Mouse (Mus musculus) liver (tissue): ENCODE data around the gene Gm49403.
A peak's percentile ranks its signal among the peaks of the same experiment; 100 is the strongest.
"Not testable (repeated sequence)": the region's sequence is repeated elsewhere in the genome, so short reads cannot be mapped to it uniquely, and the experiment has no call there.

Experiments
- DNase-seq: peaks from one replicate; pipeline ENCODE4 v3.0.0-alpha.2; 2020; ENCODE audit warnings: mixed read lengths

Gm49403 gene

GRCm38 (mm10) chr19:8883616-8884015 lies at the start of gene Gm49403, which contains the start of gene Lbhd1:
Gene Gm49403, plus strand, starts transcription at chr19:8883930.
Gene Lbhd1, plus strand, starts transcription at chr19:8883732.
- no peak for DNase-seq

GRCm38 (mm10) chr19:8836327-8836726 lies 47.4 kb upstream of the Gm49403 start:
- DNase-seq, result not testable (repeated sequence)

- peak; percentile 85 for DNase-seq
Observed at GRCm38 (mm10) chr19:8837251-8837791, 46.4 kb upstream of the Gm49403 start, which contains the start of gene Bscl2. Gene Bscl2, plus strand, starts transcription at chr19:8837467.

GRCm38 (mm10) chr19:8838041-8838730 lies 45.5 kb upstream of the Gm49403 start:
- DNase-seq, result peak; percentile 17

- no peak for DNase-seq
Observed at GRCm38 (mm10) chr19:8839103-8839907, 44.4 kb upstream of the Gm49403 start, which contains the start of gene Gng3. Gene Gng3, minus strand, starts transcription at chr19:8839194.

GRCm38 (mm10) chr19:8839908-8840791 lies 43.6 kb upstream of the Gm49403 start:
- DNase-seq, result peak; percentile 88

- no peak for DNase-seq
Observed at GRCm38 (mm10) chr19:8841012-8841411, 42.7 kb upstream of the Gm49403 start.

GRCm38 (mm10) chr19:8842961-8843360 lies 40.8 kb upstream of the Gm49403 start:
- DNase-seq, result no peak

GRCm38 (mm10) chr19:8844371-8845129 lies 39.2 kb upstream of the Gm49403 start:
- peak; percentile 79 for DNase-seq

GRCm38 (mm10) chr19:8848356-8848755 lies 35.4 kb upstream of the Gm49403 start:
- no peak for DNase-seq

- no peak for DNase-seq
Observed at GRCm38 (mm10) chr19:8850402-8850901, 33.3 kb upstream of the Gm49403 start, which contains the start of gene Lrrn4cl. Gene Lrrn4cl, plus strand, starts transcription at chr19:8850768.

GRCm38 (mm10) chr19:8851639-8852038 lies 32.1 kb upstream of the Gm49403 start:
- peak; percentile 30 for DNase-seq

- no peak for DNase-seq
Observed at GRCm38 (mm10) chr19:8852236-8852928, 31.3 kb upstream of the Gm49403 start.

GRCm38 (mm10) chr19:8853117-8853516 lies 30.6 kb upstream of the Gm49403 start:
- DNase-seq, result no peak

- DNase-seq, result peak; percentile 69
Observed at GRCm38 (mm10) chr19:8857689-8858088, 26.0 kb upstream of the Gm49403 start.

- peak; percentile 46 for DNase-seq
Observed at GRCm38 (mm10) chr19:8859018-8859417, 24.7 kb upstream of the Gm49403 start.

- no peak for DNase-seq
Observed at GRCm38 (mm10) chr19:8864265-8864664, 19.5 kb upstream of the Gm49403 start.

GRCm38 (mm10) chr19:8870381-8870780 lies 13.3 kb upstream of the Gm49403 start:
- DNase-seq, result not testable (repeated sequence)

GRCm38 (mm10) chr19:8870838-8871237 lies 12.9 kb upstream of the Gm49403 start:
- DNase-seq, result no peak
